Mouse (Mus musculus): ENCODE results near the gene Ank2. TPM values are rescaled to one million over a fixed set of nuclear protein-coding genes. Genes with fewer than 3 reads are reported as not detected.

Ank2 gene
- polyA plus RNA-seq, 1 experiment from 2014 or later = 159 TPM

GRCm38 (mm10) chr3:127137508-127137907 is 361.6 kb downstream of the Ank2 start:
- peaks cover 8% of the 10 kb centered on the region; the same call in 1 of the 2 replicates for H3K4me1 ChIP-seq
- no peak overlapping the region for H3K27ac ChIP-seq (replicated peaks)
- H3K4me3 ChIP-seq = no peak overlapping the region
- H3K9me3 ChIP-seq = no peaks in the 10 kb centered on the region
- ATAC-seq (replicated peaks) = no peak
- no peaks in the 10 kb centered on the region for H3K36me3 ChIP-seq
- no peak overlapping the region for H3K9ac ChIP-seq (replicated peaks)
- H3K27me3 ChIP-seq = no peaks in the 10 kb centered on the region
- H3K4me2 ChIP-seq (replicated peaks) = no peak overlapping the region
- 65% methylated on average over 5 of the region's 5 CpGs for WGBS

GRCm38 (mm10) chr3:127134062-127134461 is 365.1 kb downstream of the Ank2 start:
- Histone ChIP-seq H3K9ac (replicated peaks) (no peak overlapping the region), H3K4me1 (peaks cover 19% of the 10 kb centered on the region), H3K4me3 (no peak overlapping the region), H3K27me3 (no peaks in the 10 kb centered on the region), H3K4me2 (replicated peaks) (no peak overlapping the region), H3K36me3 (no peaks in the 10 kb centered on the region), H3K27ac (replicated peaks) (no peak overlapping the region; the same call in 1 of the 2 replicates), H3K9me3 (no peaks in the 10 kb centered on the region)
- 51% methylated on average over 2 of the region's 2 CpGs for WGBS
- ATAC-seq (replicated peaks) = no peak

GRCm38 (mm10) chr3:127131048-127131447 is 368.1 kb downstream of the Ank2 start:
- Histone ChIP-seq H3K27ac (replicated peaks) (no peak overlapping the region), H3K4me3 (no peak overlapping the region), H3K9me3 (no peaks in the 10 kb centered on the region), H3K4me2 (replicated peaks) (no peak overlapping the region), H3K36me3 (no peaks in the 10 kb centered on the region), H3K9ac (replicated peaks) (no peak overlapping the region), H3K4me1 (peaks cover 22% of the 10 kb centered on the region), H3K27me3 (no peaks in the 10 kb centered on the region)
- ATAC-seq (replicated peaks) = no peak
- WGBS = 22% methylated on average over 3 of the region's 3 CpGs

GRCm38 (mm10) chr3:127130167-127130770 is 368.9 kb downstream of the Ank2 start:
- no peak overlapping the region for H3K9ac ChIP-seq (replicated peaks)
- H3K4me2 ChIP-seq (replicated peaks) = no peak overlapping the region
- ATAC-seq (replicated peaks) = no peak
- no peaks in the 10 kb centered on the region for H3K36me3 ChIP-seq
- peaks cover 22% of the 10 kb centered on the region for H3K4me1 ChIP-seq
- no peaks in the 10 kb centered on the region for H3K27me3 ChIP-seq
- H3K4me3 ChIP-seq = no peak overlapping the region
- H3K27ac ChIP-seq (replicated peaks) = no peak overlapping the region
- no peaks in the 10 kb centered on the region for H3K9me3 ChIP-seq
- WGBS = 19% methylated on average over 12 of the region's 12 CpGs

- Histone ChIP-seq H3K4me3 (no peak overlapping the region), H3K27ac (replicated peaks) (no peak overlapping the region), H3K4me1 (peaks cover 25% of the 10 kb centered on the region), H3K9ac (replicated peaks) (no peak overlapping the region), H3K27me3 (no peaks in the 10 kb centered on the region), H3K4me2 (replicated peaks) (no peak overlapping the region), H3K36me3 (no peaks in the 10 kb centered on the region), H3K9me3 (no peaks in the 10 kb centered on the region)
- ATAC-seq (replicated peaks) = no peak
- 41% methylated on average over 1 of the region's 1 CpGs for whole genome bisulfite sequencing
Measured at GRCm38 (mm10) chr3:127129750-127130149, 369.4 kb downstream of the Ank2 start.

GRCm38 (mm10) chr3:127127611-127128010 is 371.5 kb downstream of the Ank2 start:
- Histone ChIP-seq H3K9ac (replicated peaks) (no peak overlapping the region), H3K4me3 (no peak overlapping the region), H3K27me3 (no peaks in the 10 kb centered on the region), H3K4me2 (replicated peaks) (no peak overlapping the region), H3K9me3 (no peaks in the 10 kb centered on the region), H3K4me1 (peaks cover 24% of the 10 kb centered on the region), H3K36me3 (no peaks in the 10 kb centered on the region), H3K27ac (replicated peaks) (no peak overlapping the region)
- ATAC-seq (replicated peaks) = no peak
- 66% methylated on average over 1 of the region's 1 CpGs for whole genome bisulfite sequencing

GRCm38 (mm10) chr3:127126220-127126619 is 372.9 kb downstream of the Ank2 start:
- Histone ChIP-seq H3K4me3 (no peak overlapping the region), H3K9ac (replicated peaks) (no peak overlapping the region), H3K27ac (replicated peaks) (no peak overlapping the region), H3K4me1 (peaks cover 24% of the 10 kb centered on the region), H3K27me3 (no peaks in the 10 kb centered on the region), H3K36me3 (no peaks in the 10 kb centered on the region), H3K4me2 (replicated peaks) (no peak overlapping the region), H3K9me3 (no peaks in the 10 kb centered on the region)
- 60% methylated on average over 3 of the region's 3 CpGs for WGBS
- ATAC-seq (replicated peaks) = no peak

- peak; percentile 37; the same call in 1 of the 2 replicates for ATAC-seq (replicated peaks)
- H3K4me3 ChIP-seq = no peak overlapping the region
- no peak overlapping the region for H3K4me2 ChIP-seq (replicated peaks)
- H3K27ac ChIP-seq (replicated peaks) = no peak overlapping the region
- no peaks in the 10 kb centered on the region for H3K36me3 ChIP-seq
- H3K4me1 ChIP-seq = peaks cover 12% of the 10 kb centered on the region
- 41% methylated on average over 10 of the region's 10 CpGs for WGBS
- no peaks in the 10 kb centered on the region for H3K27me3 ChIP-seq
- H3K9ac ChIP-seq (replicated peaks) = no peak overlapping the region
- no peaks in the 10 kb centered on the region for H3K9me3 ChIP-seq
Measured at GRCm38 (mm10) chr3:127124375-127124993, 374.7 kb downstream of the Ank2 start.

GRCm38 (mm10) chr3:127123376-127123775 is 375.8 kb downstream of the Ank2 start:
- peaks cover 12% of the 10 kb centered on the region for H3K4me1 ChIP-seq
- H3K4me3 ChIP-seq = no peak overlapping the region
- no peak overlapping the region for H3K9ac ChIP-seq (replicated peaks)
- ATAC-seq (replicated peaks) = no peak
- no peaks in the 10 kb centered on the region for H3K27me3 ChIP-seq
- no peak overlapping the region for H3K4me2 ChIP-seq (replicated peaks)
- H3K9me3 ChIP-seq = no peaks in the 10 kb centered on the region
- no peak overlapping the region for H3K27ac ChIP-seq (replicated peaks)
- WGBS = 70% methylated on average over 8 of the region's 8 CpGs
- H3K36me3 ChIP-seq = no peaks in the 10 kb centered on the region

GRCm38 (mm10) chr3:127118777-127119176 is 380.4 kb downstream of the Ank2 start:
- Histone ChIP-seq H3K27me3 (no peaks in the 10 kb centered on the region), H3K9me3 (no peaks in the 10 kb centered on the region), H3K4me2 (replicated peaks) (no peak overlapping the region), H3K4me3 (no peak overlapping the region), H3K36me3 (no peaks in the 10 kb centered on the region), H3K4me1 (0 out of 2 replicates have a peak, but pooled peaks cover 6% of the 10 kb centered on the region), H3K27ac (replicated peaks) (no peak overlapping the region), H3K9ac (replicated peaks) (no peak overlapping the region)
- no peak for ATAC-seq (replicated peaks)
- 88% methylated on average over 4 of the region's 4 CpGs for WGBS

GRCm38 (mm10) chr3:127116226-127116625 is 382.9 kb downstream of the Ank2 start:
- H3K36me3 ChIP-seq = no peaks in the 10 kb centered on the region
- H3K27me3 ChIP-seq = no peaks in the 10 kb centered on the region
- H3K9ac ChIP-seq (replicated peaks) = no peak overlapping the region
- WGBS = 63% methylated on average over 6 of the region's 6 CpGs
- no peak overlapping the region for H3K4me3 ChIP-seq
- H3K4me2 ChIP-seq (replicated peaks) = no peak overlapping the region
- ATAC-seq (replicated peaks) = no peak
- H3K4me1 ChIP-seq = 0 out of 2 replicates have a peak, but pooled peaks cover 6% of the 10 kb centered on the region
- no peak overlapping the region for H3K27ac ChIP-seq (replicated peaks)
- H3K9me3 ChIP-seq = no peaks in the 10 kb centered on the region

GRCm38 (mm10) chr3:127113238-127113637 is 385.9 kb downstream of the Ank2 start:
- 85% methylated on average over 7 of the region's 7 CpGs for WGBS
- H3K4me1 ChIP-seq = peaks cover 13% of the 10 kb centered on the region; the same call in 1 of the 2 replicates
- no peaks in the 10 kb centered on the region for H3K9me3 ChIP-seq
- no peak overlapping the region for H3K9ac ChIP-seq (replicated peaks)
- H3K4me3 ChIP-seq = no peak overlapping the region
- ATAC-seq (replicated peaks) = no peak; the same call in 1 of the 2 replicates
- no peaks in the 10 kb centered on the region for H3K27me3 ChIP-seq
- H3K4me2 ChIP-seq (replicated peaks) = no peak overlapping the region
- no peak overlapping the region for H3K27ac ChIP-seq (replicated peaks)
- H3K36me3 ChIP-seq = no peaks in the 10 kb centered on the region

Measured in forebrain, embryonic 15.5 days (tissue).